Mouse (Mus musculus) gastrocnemius, postnatal 14 days (tissue): ENCODE measurements around the gene Kat2a. TPM values are rescaled to one million over a fixed set of nuclear protein-coding genes. Genes with fewer than 3 reads are reported as not detected.

Experiments
- DNase-seq: peaks from one replicate; pipeline ENCODE4 v3.0.0; 2021; ENCODE audit warnings: mixed read lengths
- intact Hi-C: fragments of 180-260 bp; cut with DNase I; formaldehyde crosslinking; loops from one replicate; pipeline ENCODE4 v1.15.1; 2025; ENCODE audit warnings: low total_unique reads
- total RNA-seq, 2 experiments: library from RNA; stranded (reverse); gene quantifications; 2 replicates each; pipeline ENCODE4 v1.2.3; 2021

Gene Kat2a
- total RNA-seq, 2 experiments from 2014 or later: 11.2 to 12.5 TPM

DNA sequence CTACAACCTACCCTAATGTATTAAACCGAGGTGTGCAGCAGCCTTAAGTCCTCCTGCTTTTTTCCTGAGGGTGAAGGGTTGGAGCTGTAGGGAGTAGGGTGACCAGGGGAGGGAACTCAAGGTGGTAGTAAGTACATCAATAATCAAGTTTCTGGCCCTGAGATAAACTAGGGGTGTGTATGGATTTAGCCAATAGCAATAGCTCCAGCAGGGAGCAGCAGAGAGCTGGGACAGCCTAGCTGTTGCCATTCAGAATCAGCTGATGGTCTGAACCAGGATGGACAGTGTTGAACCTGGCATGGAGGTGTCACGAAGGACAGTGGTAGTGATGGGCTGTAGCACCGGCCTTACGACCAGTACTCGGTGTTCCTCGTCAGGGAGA is 2.3 kb upstream of the Kat2a start:
- DNase-seq: peak; percentile 83
- intact Hi-C loops: loop anchor here (2.0 kb wide), 1 partner anchor 46 kb away; no protein-coding TSS in a partner anchor

DNA sequence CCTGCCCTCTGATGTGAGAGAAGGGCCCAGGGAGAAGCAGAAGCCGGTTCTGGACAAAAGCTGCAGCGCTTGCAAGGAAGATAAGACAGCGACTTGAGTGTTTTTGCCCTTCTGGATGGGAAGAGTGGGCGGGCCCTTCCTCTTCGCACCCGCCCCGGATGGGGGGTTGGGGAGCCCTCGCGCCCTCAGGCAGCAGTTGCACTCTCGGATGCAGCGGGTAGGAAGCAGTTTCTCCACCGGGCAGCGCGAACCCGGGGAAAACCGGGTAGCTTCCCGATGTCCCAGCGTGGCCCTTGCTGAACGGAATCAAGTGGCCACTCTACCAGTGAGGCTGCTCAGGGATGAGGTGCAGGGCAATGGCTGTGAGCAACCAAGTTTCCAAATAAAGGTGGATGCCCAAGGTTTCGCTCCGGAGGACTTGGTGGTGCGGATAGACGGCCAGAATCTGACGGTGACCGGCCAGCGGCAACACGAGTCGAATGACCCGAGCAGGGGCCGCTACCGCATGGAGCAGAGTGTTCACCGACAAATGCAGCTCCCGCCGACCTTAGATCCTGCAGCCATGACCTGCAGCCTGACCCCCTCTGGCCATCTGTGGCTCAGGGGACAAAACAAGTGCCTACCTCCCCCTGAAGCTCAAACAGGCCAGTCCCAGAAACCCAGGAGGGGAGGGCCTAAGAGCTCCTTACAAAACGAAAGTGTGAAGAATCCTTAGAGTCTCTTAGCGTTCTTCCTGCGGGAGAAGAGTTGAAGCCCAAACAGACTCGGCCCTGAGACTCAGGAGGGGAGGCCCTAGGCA is 1.7 kb upstream of the Kat2a start, which contains the start of gene Hspb9:
Gene Hspb9 (plus strand): TSS at position 116 of the 799 bp plus-strand sequence.
- intact Hi-C loops: loop anchor here (2.0 kb wide), 1 partner anchor 47 kb away; no protein-coding TSS in a partner anchor
- DNase-seq: peak; percentile 70

DNA sequence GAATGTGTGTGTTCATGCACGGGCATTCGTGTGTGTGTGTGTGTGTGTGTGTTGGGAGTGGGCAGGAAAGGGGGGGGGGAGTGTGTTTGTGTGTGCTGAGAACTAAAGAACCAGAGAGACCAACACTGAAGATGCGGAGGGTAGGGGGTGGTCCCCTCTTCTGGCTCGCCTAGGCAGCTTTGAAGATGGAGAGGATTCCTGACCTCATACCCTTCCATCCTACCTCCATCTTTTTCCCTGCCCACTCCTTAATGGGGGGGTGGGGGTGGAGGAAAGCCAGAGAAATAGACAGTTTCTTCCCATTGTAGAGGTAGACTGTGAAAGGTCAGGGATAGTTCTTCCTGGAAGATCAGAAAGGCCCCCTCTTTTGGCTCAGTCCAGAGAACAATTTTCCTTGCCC is 909 bp upstream of the Kat2a start:
- DNase-seq: no peak
- intact Hi-C loops: no loop called here

DNA sequence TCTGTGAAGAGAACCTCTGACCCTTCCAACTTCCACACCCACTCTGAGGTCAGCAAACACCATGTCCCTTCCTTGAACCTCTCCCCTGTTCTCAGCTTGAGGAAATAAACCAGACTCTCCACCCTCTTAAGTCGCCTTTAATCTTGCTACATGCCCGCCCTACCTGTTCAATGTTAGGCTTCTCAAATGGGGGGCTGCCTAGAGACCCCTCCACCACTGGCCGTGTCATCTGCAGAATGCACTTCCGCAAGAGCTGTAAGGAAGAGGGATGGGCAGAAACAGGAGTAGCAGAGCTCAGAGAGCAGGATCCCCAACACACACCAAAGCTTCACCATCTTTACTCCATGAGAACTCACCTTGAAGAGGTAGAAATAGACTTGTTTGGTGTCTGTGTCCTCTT is 1.3 kb downstream of the Kat2a start:
- intact Hi-C loops: no loop called here

DNA sequence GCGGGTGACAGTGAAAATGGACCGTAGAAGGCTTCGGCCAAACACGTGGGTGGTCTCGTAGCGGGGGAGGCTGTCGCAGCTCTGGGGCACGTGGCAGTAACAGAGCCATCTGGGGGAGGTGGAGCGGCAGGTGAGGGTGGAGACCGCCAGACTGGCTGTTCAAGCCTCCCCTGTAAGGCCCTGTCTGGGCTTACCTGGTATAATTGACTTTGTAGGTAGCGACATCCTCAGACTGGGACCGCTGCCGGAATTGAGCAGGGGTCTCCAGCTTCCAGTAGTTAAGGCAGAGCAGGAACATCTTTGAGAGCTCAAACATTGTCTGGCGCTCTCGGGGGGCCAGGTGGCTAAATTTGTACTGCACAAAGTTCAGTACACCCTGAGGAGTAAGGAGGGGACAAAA is 1.7 kb downstream of the Kat2a start:
- DNase-seq: no peak
- intact Hi-C loops: no loop called here

More for the DNA sequence above, 1.3 kb downstream of the Kat2a start:
- no peak for DNase-seq

DNA sequence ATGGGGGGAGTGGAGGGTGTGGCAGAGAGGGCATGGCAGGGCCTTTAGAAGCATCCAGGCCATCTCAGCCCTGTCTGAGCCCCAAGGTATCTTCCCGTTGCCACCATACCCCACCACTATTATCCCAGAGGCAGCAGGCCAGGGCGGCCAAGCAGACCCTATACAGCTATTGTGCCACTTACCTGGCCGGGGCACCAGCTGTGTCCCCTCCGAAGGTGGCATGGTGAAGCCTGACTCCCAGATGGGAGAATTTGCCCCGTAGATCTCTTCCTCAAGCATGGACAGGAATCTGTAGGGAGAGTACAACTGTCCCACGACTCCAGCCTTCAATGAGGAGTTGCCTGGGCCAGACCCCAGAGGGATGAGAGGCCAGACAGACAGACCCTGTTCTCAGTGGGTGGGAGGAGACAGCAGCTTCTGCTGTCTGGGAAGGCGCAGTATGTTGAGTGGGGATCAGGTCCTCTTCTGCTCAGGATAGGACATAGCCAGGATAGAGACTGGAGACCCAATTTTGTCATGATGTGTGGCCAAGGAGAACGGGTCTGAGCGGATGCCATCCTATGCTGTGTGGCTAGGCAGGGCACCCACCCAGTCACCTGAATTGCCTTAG is 3.0 kb downstream of the Kat2a start:
- intact Hi-C loops: no loop called here
- no peak for DNase-seq

DNA sequence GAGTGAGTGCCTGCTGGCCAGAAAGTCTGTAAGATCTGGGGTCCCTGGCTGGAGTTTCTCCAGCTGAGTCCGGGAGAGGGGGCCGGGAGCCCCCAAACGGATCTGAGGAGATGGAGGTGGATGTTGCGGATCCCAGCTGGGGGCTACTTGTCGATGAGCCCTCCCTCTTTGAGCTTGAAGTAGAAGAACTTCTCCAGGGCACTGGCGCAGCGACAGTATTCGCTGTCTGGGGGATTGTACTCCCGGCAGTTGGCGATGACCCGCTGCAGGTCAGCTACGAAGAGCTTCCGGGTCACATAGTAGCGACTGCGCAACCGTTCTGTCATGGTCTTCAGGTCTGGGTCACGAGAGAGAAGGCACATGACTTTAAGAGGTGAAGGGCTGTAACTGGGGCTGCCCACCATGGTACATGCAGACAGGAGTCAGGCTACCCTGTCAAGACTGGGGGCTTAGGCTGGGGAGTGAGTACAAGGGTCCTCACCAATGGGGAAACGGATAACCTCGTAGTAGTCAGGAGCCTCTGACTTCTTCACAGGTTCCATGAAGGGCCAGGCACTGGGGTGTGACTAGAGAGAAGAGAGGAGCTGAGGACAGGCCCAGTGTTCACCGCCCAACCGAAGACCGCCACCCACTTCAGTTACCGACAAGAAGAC is 7.0 kb downstream of the Kat2a start:
- intact Hi-C loops: no loop called here
- DNase-seq: no peak

DNA sequence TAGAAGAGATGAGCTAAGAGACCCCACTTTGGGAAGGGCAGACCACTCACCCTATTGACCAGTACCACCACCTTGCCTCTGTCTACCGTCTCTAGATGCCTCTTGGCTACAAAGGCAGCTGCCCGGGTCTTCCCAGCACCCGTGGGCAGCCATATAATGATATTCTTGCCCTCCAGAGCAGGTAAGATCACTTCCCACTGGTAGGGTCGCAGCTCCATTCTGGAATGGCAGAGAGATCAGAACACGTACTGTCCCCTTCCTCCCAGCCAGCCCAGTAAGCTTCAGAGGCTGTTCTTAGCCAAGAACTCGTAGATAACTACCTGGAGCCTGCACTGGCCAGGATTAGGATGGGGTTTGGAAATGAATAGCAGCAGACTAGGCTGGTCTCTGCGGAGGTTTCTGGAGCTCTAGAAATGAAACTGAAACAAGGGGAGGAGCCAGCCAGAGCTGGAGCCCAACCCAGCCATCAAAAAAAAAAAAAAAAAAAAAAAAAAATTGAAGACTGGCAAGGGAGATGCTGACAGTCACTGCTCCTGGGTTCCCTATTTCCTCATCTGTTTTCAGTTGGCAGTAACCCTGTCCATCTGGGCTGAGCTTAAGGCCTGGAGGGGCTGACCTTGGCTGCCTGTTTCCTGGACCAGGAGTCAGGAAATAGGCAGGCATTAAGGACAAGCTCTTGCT is 8.3 kb downstream of the Kat2a start, which contains the start of gene Dhx58:
Gene Dhx58 (minus strand): TSS at position 421 of the 681 bp plus-strand sequence.
- DNase-seq: no peak
- intact Hi-C loops: loop anchor here (2.0 to 5.0 kb wide), 2 partner anchors 77 to 132 kb away; partner anchors contain the start of gene Cnp

DNA sequence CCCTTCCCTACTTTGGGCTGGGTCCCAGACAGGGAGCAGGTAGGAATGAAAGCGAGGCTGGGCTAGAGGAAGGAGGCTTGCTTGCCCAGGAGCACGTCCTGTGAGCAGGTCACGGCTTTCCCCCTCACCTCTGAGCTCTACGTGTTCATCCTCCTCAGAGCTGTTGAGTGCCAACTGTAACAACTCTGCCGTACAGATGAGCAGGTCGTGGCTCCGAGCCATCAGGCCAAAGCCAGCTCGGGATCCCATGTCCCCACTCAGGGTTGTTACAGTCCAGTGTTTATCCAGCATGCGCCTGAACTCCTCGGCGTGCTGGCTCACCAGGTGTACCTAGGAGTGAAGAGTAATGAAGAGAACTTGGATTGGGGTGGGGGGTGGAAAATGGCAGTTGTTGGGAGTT is 8.9 kb downstream of the Kat2a start:
- no peak for DNase-seq
- intact Hi-C loops: loop anchor here (2.0 to 5.0 kb wide), 2 partner anchors 77 to 131 kb away; partner anchors contain the start of gene Cnp

DNA sequence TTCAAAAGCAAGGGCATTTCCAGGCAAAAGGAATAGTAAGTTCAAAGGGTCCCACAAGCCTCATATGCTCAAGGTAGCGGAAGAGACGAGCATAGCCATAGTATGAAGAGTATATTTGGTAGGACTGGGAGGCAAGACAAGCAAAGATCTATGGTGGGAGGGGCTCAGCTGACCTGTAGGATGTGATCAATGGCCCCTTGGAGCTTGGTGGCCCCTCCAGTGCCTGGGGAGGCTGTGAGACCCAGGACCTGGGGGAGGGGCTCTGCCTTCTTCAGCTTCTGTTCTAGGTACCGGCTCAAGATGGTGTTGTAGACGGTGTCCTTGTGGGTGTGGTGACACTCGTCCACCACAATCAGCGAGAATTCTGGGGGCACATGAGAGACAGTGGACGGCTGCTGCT is 9.4 kb downstream of the Kat2a start:
- intact Hi-C loops: loop anchor here (2.0 to 5.0 kb wide), 2 partner anchors 76 to 131 kb away; partner anchors contain the start of gene Cnp

DNA sequence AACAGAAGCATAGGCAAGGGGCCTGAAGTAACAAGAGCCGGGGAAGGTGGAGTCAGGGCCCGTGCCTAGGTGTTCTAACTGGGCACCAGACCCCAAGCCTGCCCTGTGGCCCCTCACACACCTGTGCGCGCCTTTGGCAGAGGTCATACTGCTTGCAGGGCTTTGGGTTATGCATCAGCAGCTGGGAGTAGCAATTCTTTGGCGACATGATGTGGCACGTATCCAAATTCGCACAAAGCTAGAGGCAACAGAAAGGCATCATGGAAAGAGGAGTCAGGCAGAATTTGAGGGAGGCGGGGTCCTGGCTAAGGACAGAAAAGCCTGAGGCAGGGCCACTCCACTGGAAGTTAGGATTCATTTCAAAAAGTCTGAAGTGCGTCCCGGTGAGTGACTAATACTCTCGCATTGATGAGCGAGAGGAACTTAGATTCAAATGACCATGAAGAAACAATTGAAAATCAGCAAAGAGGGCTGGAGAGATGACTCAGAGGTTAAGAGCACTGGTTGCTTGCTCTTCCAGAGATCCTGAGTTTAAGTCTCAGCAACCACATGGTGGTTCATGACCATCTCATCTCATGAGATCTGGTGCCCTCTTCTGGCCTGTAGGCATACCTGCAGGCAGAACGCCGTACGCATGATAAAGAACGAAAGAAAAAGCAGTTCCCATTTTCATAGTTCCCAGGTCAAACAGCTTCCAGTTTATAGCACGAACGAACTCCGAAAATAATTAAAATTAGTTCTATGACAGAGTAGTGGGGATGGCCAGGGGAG is 10.0 kb downstream of the Kat2a start:
- intact Hi-C loops: loop anchor here (2.0 to 5.0 kb wide), 2 partner anchors 75 to 130 kb away; partner anchors contain the start of gene Cnp
- DNase-seq: peak; percentile 55

More for the DNA sequence above, 9.4 kb downstream of the Kat2a start:
- no peak for DNase-seq

DNA sequence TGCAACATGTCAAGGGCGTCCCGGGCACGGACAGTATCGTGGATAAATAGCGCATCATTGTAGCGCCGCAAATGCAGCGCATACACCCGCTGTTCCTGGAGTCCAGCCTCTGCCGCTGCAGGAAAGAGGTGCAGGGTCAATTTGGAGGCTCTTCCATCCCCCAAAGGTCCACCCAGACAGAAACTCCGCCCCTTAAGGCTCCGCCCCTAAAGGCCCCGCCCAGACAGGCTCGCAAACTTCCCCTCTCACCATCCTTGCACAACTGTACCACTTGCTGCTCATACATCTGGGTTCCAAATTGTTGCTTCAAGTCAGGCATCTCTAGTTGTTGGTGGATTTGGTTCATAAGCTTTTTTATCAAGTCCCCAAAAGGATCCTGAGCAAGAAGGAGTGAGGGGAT is 11.0 kb downstream of the Kat2a start:
- DNase-seq: peak; percentile 65
- intact Hi-C loops: loop anchor here (5.0 kb wide), 1 partner anchor 129 kb away; the partner anchor contains the start of gene Cnp

DNA sequence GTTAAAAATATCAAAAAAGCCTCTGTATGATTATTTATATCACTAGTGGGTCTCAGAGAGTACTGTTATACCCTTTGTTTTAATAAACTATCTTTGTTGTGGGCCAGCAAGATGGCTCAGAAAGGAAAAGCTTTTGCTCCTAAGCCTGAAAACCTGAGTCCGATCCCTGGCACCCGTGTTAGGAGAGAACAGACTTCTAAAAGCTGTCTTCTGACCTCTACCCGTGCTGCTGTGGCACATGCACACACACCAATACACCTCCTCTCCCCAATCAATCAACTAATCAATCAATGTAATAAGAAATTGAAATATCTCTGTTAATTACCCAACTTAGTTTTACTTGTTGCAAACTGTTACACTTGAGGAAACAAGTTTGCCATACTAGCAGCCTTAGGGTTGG is 11.6 kb downstream of the Kat2a start:
- no peak for DNase-seq

DNA sequence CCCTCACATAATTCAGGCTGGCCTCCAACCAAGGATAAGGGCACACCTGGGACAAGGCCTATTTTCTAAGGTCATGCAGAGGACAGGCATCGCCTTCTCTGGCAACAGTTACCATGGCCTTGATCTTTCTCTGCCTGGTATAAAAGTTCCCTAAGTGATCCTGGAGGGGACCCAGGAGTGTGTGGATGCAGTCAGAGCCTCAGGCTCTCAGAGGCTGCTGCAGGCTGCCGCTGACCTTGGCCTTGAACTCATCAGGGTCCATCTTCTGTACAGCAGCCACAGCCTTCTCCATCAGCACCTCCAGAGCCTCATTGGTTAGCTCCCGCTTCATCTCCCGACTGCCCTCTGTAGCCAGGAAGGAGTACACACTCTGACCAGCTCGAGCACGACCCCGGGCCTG is 14.3 kb downstream of the Kat2a start:
- intact Hi-C loops: loop anchor here (2.0 kb wide), 1 partner anchor 67 kb away; no protein-coding TSS in a partner anchor
- DNase-seq: no peak

More for the DNA sequence above, 11.6 kb downstream of the Kat2a start:
- intact Hi-C loops: loop anchor here (5.0 kb wide), 1 partner anchor 128 kb away; the partner anchor contains the start of gene Cnp

DNA sequence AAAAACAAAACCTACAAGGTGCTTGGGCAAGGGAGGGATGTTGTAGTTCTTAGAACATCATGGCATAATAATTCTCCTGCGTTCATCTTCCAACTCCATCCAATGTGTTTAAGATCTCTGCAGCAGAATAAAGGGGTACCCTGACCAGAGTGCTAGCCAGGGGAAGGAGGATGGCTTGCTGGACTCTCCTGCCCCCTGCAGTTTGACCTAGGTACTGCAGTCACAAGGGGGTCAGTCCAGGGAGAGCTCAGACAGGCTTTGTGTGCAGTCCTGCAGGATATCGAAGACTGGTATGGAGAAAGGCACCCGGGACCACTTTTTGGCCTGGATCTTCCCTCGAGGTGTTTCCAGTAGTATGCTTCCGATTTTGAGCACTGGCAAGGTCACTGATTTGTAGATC is 17.3 kb downstream of the Kat2a start:
- intact Hi-C loops: no loop called here
- peak; percentile 78 for DNase-seq

DNA sequence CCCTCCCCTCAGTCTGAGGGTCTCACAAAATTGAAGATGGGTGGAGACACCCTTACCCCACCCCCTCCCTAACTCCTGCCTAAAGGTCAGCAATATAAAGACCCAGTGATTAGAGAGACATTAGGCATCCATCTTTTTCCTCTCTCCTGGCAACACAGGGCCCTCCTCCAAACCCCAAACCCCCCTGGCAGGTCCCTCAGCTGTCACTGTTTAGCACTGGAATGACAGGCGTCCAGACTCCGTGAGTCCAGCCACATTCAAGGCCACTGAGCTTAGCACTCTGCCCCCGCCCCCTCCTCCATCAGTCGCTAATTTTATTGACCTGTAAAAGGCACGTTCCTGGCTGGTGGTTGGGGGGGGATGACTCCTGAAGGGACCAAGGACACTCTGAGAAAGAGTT is 19.1 kb downstream of the Kat2a start:
- intact Hi-C loops: no loop called here
- DNase-seq: no peak

DNA sequence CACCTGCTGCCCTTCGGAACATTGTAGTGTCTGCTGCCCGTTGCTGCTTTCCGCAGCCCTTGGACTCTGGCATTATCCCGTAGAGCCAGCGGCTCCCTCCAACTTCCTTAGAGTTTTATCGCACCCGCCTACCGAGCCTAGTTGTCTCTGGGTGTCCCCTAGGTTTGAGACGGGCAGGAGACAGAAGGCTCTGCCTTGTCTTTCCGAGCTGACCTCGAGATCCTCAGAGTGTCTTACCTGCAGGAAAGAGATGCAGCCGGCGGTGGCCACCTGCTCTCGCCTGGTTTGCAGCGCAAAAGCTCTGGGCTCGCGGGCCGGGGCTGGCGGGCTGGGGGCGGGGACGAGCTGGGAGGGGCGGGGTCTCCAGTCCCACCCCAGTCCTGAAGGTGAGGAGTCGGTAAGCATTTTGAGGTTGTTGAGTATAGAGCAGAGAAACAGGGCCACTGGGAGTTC is 20.1 kb downstream of the Kat2a start, which contains the start of gene Zfp385c:
Gene Zfp385c (minus strand): TSS at position 292 of the 453 bp plus-strand sequence.
- intact Hi-C loops: no loop called here
- no peak for DNase-seq

DNA sequence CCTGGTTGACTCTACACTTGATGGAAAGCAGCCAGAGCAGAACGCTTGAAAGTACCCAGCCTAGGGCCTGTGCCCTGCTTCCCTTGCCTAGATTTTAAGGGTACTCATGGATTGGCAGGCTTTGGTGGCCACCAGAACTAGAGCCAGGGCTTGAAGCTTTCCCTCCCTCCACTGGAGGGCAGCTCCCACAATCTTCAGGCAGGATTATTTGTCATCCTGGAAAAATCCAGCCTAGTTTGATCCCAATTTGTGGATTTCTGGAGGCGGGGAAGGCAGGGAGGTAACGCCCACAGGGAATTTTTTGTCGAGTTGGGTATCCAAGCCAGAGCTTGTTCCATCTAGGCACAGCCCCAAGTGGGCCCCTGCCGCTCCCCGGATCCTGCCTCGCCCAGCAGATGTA is 21.9 kb downstream of the Kat2a start:
- intact Hi-C loops: no loop called here

More for the DNA sequence above, 21.9 kb downstream of the Kat2a start:
- DNase-seq: no peak
